Comparison of ENCODE assay signal across 21 mouse cellular contexts in the genomic region with DNA sequence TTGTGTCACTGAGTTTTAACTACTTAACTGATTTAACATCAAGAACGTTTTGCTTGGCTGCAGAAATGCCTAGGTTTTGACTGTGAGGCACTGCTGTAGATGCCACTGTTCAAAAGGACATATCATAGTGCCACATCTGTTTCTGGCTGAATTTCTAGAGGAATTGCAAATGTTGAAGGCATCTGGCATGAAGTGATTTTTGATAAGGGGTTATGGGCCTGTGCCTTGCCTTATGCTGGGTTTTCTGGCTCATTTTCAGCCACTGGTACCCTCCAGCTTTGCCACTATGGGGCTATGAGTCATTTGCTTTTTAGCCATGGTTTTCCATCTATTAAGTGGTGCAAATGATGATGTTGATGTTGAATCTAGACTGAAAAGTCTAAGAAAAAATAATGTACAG.
DNase-seq lines count a peak whose midpoint lies in the region; ATAC-seq and TF ChIP-seq lines count a peak whose summit lies in the region.
"Had no signal": no experiment of that assay in that cellular context is flagged by ENCODE, and none has a peak within 500 bp of the region (broad histone marks: within the 10 kb centered on the region; RNA-seq: fewer than 3 reads in every experiment).

No protein-coding gene starts in this region.

- H3K27me3 ChIP-seq in hindbrain, embryonic 11.5 days (ENCODE audit: control insufficient read depth, insufficient read depth, low read length): no peaks in the 10 kb centered on the region
- H3K27me3 ChIP-seq: embryonic facial prominence, embryonic 12.5 days; forebrain, embryonic 12.5 days; Patski had no signal

- no peak overlapping the region for H3K9ac ChIP-seq in hindbrain, embryonic 11.5 days (ENCODE audit: low read depth, low read length)
- H3K9ac ChIP-seq: embryonic facial prominence, embryonic 12.5 days; forebrain, embryonic 12.5 days had no signal

- no peak overlapping the region for H3K4me3 ChIP-seq in embryonic fibroblast, embryonic 13.5 days (ENCODE audit: insufficient read depth, low read length)
- no peak overlapping the region for H3K4me3 ChIP-seq in hindbrain, embryonic 11.5 days (ENCODE audit: low read depth, low read length)
- H3K4me3 ChIP-seq: embryonic facial prominence, embryonic 10.5 days; embryonic facial prominence, embryonic 12.5 days; erythroblast, embryonic 14.5 days; forebrain, embryonic 10.5 days; forebrain, embryonic 12.5 days had no signal

- no peaks in the 10 kb centered on the region for H3K36me3 ChIP-seq in hindbrain, embryonic 11.5 days (ENCODE audit: control insufficient read depth, insufficient read depth, low read length)
- H3K36me3 ChIP-seq: embryonic facial prominence, embryonic 10.5 days; embryonic facial prominence, embryonic 12.5 days; forebrain, embryonic 10.5 days; forebrain, embryonic 12.5 days had no signal

- no peaks in the 10 kb centered on the region for H3K9me3 ChIP-seq in hindbrain, embryonic 11.5 days (ENCODE audit: control insufficient read depth, low read length)
- H3K9me3 ChIP-seq: embryonic facial prominence, embryonic 10.5 days; embryonic facial prominence, embryonic 12.5 days; forebrain, embryonic 10.5 days; forebrain, embryonic 12.5 days had no signal

- no peak for TF ChIP-seq POLR2A in embryonic fibroblast, embryonic 13.5 days (IDR thresholded peaks at IDR 0.05; ENCODE audit: low read depth, low read length)

- H3K4me2 ChIP-seq in hindbrain, embryonic 11.5 days (replicated peaks; ENCODE audit: low read depth, low read length): no peak overlapping the region
- H3K4me2 ChIP-seq: embryonic facial prominence, embryonic 12.5 days; forebrain, embryonic 12.5 days had no signal

- H3K27ac ChIP-seq in embryonic fibroblast, embryonic 13.5 days (ENCODE audit: insufficient read depth, low read length): peak overlapping the region; percentile 54
- H3K27ac ChIP-seq in hindbrain, embryonic 11.5 days (ENCODE audit: low read depth, low read length): no peak overlapping the region
- H3K27ac ChIP-seq: embryonic facial prominence, embryonic 10.5 days; embryonic facial prominence, embryonic 12.5 days; forebrain, embryonic 10.5 days; forebrain, embryonic 12.5 days had no signal

- WGBS in hindbrain, embryonic 11.5 days: 78% methylated on average over 1 of the region's 1 CpGs

- DNase-seq in adrenal gland, adult (ENCODE audit: inconsistent age in 2 of 2, low spot score in 1 of 2): peak; percentile 50 to 76
- no peak for DNase-seq in adrenal gland, postnatal 14 days
- DNase-seq in heart, adult 11 months: peak; percentile 51
- DNase-seq in heart, adult 8-10 months (ENCODE audit: low spot score): no peak
- no peak for DNase-seq in hindbrain, embryonic 11.5 days (ENCODE audit: low spot score)
- DNase-seq: adrenal gland, adult 8-10 months; cerebellum, adult 11-12 months; cerebellum, adult 2 months; cerebellum, adult 9-10 months; cerebellum, postnatal 10 days; cerebellum, postnatal 25 days had no signal

- ATAC-seq in hindbrain, embryonic 11.5 days (ENCODE audit: low FRiP score): no peak
- ATAC-seq: activated CD4-positive, CD25-positive, alpha-beta regulatory T cell, adult 4 months; forebrain, embryonic 14.5 days; forebrain, embryonic 16.5 days; Patski had no signal

- peaks cover 18% of the 10 kb centered on the region for H3K4me1 ChIP-seq in embryonic fibroblast, embryonic 13.5 days (ENCODE audit: control insufficient read depth, insufficient read depth, low read length)
- H3K4me1 ChIP-seq in hindbrain, embryonic 11.5 days (replicated peaks; ENCODE audit: control insufficient read depth, insufficient read depth, low read length): no peaks in the 10 kb centered on the region

- TF ChIP-seq CTCF in embryonic fibroblast, embryonic 13.5 days (IDR thresholded peaks at IDR 0.05; ENCODE audit: borderline replicate concordance, insufficient read depth, low read length): no peak

Comparison
In these comparisons a context has a peak if more than half of its experiments do, and no peak if none do; other contexts are left out.
1. DNase-seq: peak in adrenal gland, adult (2 of 2) and heart, adult 11 months (single experiment); none in adrenal gland, postnatal 14 days (single experiment), heart, adult 8-10 months (single experiment) and hindbrain, embryonic 11.5 days (single experiment).